Mouse (Mus musculus): ENCODE measurements around the gene Castor2. TPM values are rescaled to one million over a fixed set of nuclear protein-coding genes. Genes with fewer than 3 reads are reported as not detected.
A peak's percentile ranks its signal among the peaks of the same experiment; 100 is the strongest.

Castor2 gene
- 25.3 and 30.7 TPM in 2 replicates for polyA plus RNA-seq (2015; fragmentation: Nextera tagmentation; extraction: Ambion mirVana)

GRCm38 (mm10) chr5:134099496-134100211 lies at the start of gene Castor2:
TSS of gene Castor2 (plus strand) at chr5:134099711.
- no peaks in the 10 kb centered on the region for H3K36me3 ChIP-seq (ENCODE audit: control insufficient read depth, insufficient read depth, low read length)
- H3K27ac ChIP-seq (ENCODE audit: low read depth, low read length) = peak within 1 kb of the TSS; percentile 89
- peak within 1 kb of the TSS; percentile 91 for H3K4me2 ChIP-seq (ENCODE audit: low read length)
- H3K27me3 ChIP-seq (replicated peaks; ENCODE audit: control insufficient read depth, insufficient read depth, low read length) = no peaks in the 10 kb centered on the region
- peak within 1 kb of the TSS; percentile 89 for H3K4me3 ChIP-seq (ENCODE audit: low read length)
- no peaks in the 10 kb centered on the region for H3K9me3 ChIP-seq (ENCODE audit: control insufficient read depth, low read length)
- H3K9ac ChIP-seq (ENCODE audit: low read depth, low read length) = peak within 1 kb of the TSS; percentile 90
- peak; percentile 93 for ATAC-seq
- WGBS = under 1% methylated on average over 51 of the region's 58 CpGs
- peaks cover 20% of the 10 kb centered on the region for H3K4me1 ChIP-seq (ENCODE audit: control insufficient read depth, insufficient read depth, low read depth, low read length)

- 30% methylated on average over 10 of the region's 10 CpGs for WGBS
- H3K9me3 ChIP-seq (ENCODE audit: control insufficient read depth, low read length) = no peaks in the 10 kb centered on the region; the same call in 1 of the 2 replicates
- no peak overlapping the region for H3K4me3 ChIP-seq (ENCODE audit: low read length)
- no peak overlapping the region for H3K4me2 ChIP-seq (ENCODE audit: low read length)
- no peak for ATAC-seq
- no peaks in the 10 kb centered on the region for H3K27me3 ChIP-seq (replicated peaks; ENCODE audit: control insufficient read depth, insufficient read depth, low read length)
- H3K4me1 ChIP-seq (ENCODE audit: control insufficient read depth, insufficient read depth, low read depth, low read length) = no peaks in the 10 kb centered on the region
- H3K9ac ChIP-seq (ENCODE audit: low read depth, low read length) = no peak overlapping the region
- H3K36me3 ChIP-seq (ENCODE audit: control insufficient read depth, insufficient read depth, low read length) = no peaks in the 10 kb centered on the region
- no peak overlapping the region for H3K27ac ChIP-seq (ENCODE audit: low read depth, low read length)
Observed at GRCm38 (mm10) chr5:134050711-134051110, 48.8 kb upstream of the Castor2 start.

GRCm38 (mm10) chr5:134052614-134053013 lies 46.9 kb upstream of the Castor2 start:
- H3K4me2 ChIP-seq (ENCODE audit: low read length) = no peak overlapping the region
- 91% methylated on average over 4 of the region's 4 CpGs for WGBS
- ATAC-seq = no peak
- no peak overlapping the region for H3K4me3 ChIP-seq (ENCODE audit: low read length)
- no peak overlapping the region for H3K9ac ChIP-seq (ENCODE audit: low read depth, low read length)
- no peaks in the 10 kb centered on the region for H3K4me1 ChIP-seq (ENCODE audit: control insufficient read depth, insufficient read depth, low read depth, low read length)
- H3K27me3 ChIP-seq (replicated peaks; ENCODE audit: control insufficient read depth, insufficient read depth, low read length) = no peaks in the 10 kb centered on the region
- no peaks in the 10 kb centered on the region for H3K9me3 ChIP-seq (ENCODE audit: control insufficient read depth, low read length)
- no peaks in the 10 kb centered on the region for H3K36me3 ChIP-seq (ENCODE audit: control insufficient read depth, insufficient read depth, low read length)
- no peak overlapping the region for H3K27ac ChIP-seq (ENCODE audit: low read depth, low read length)

GRCm38 (mm10) chr5:134054496-134054895 lies 45.0 kb upstream of the Castor2 start:
- no peaks in the 10 kb centered on the region for H3K4me1 ChIP-seq (ENCODE audit: control insufficient read depth, insufficient read depth, low read depth, low read length)
- no peak overlapping the region for H3K9ac ChIP-seq (ENCODE audit: low read depth, low read length)
- H3K27me3 ChIP-seq (replicated peaks; ENCODE audit: control insufficient read depth, insufficient read depth, low read length) = no peaks in the 10 kb centered on the region
- 48% methylated on average over 4 of the region's 4 CpGs for WGBS
- H3K4me3 ChIP-seq (ENCODE audit: low read length) = no peak overlapping the region
- H3K4me2 ChIP-seq (ENCODE audit: low read length) = no peak overlapping the region
- no peaks in the 10 kb centered on the region for H3K9me3 ChIP-seq (ENCODE audit: control insufficient read depth, low read length)
- no peak overlapping the region for H3K27ac ChIP-seq (ENCODE audit: low read depth, low read length)
- no peak for ATAC-seq
- no peaks in the 10 kb centered on the region for H3K36me3 ChIP-seq (ENCODE audit: control insufficient read depth, insufficient read depth, low read length)

GRCm38 (mm10) chr5:134058793-134059352 lies 40.6 kb upstream of the Castor2 start:
- Histone ChIP-seq H3K27me3 (replicated peaks; ENCODE audit: control insufficient read depth, insufficient read depth, low read length) (no peaks in the 10 kb centered on the region), H3K9me3 (ENCODE audit: control insufficient read depth, low read length) (no peaks in the 10 kb centered on the region), H3K4me2 (ENCODE audit: low read length) (no peak overlapping the region), H3K27ac (ENCODE audit: low read depth, low read length) (no peak overlapping the region), H3K4me1 (ENCODE audit: control insufficient read depth, insufficient read depth, low read depth, low read length) (peaks cover 3% of the 10 kb centered on the region; the same call in 1 of the 2 replicates), H3K9ac (ENCODE audit: low read depth, low read length) (no peak overlapping the region), H3K4me3 (ENCODE audit: low read length) (no peak overlapping the region), H3K36me3 (ENCODE audit: control insufficient read depth, insufficient read depth, low read length) (no peaks in the 10 kb centered on the region)
- 50% methylated on average over 13 of the region's 13 CpGs for WGBS
- no peak for ATAC-seq

- ATAC-seq = peak; percentile 89
Observed at GRCm38 (mm10) chr5:134063362-134064064, 36.0 kb upstream of the Castor2 start.

GRCm38 (mm10) chr5:134066261-134066660 lies 33.2 kb upstream of the Castor2 start:
- Histone ChIP-seq H3K27ac (ENCODE audit: low read depth, low read length) (no peak overlapping the region), H3K36me3 (ENCODE audit: control insufficient read depth, insufficient read depth, low read length) (no peaks in the 10 kb centered on the region), H3K4me3 (ENCODE audit: low read length) (no peak overlapping the region), H3K9me3 (ENCODE audit: control insufficient read depth, low read length) (no peaks in the 10 kb centered on the region; the same call in 1 of the 2 replicates), H3K4me1 (ENCODE audit: control insufficient read depth, insufficient read depth, low read depth, low read length) (peaks cover 3% of the 10 kb centered on the region; the same call in 1 of the 2 replicates), H3K9ac (ENCODE audit: low read depth, low read length) (no peak overlapping the region), H3K27me3 (replicated peaks; ENCODE audit: control insufficient read depth, insufficient read depth, low read length) (peaks cover 2% of the 10 kb centered on the region; the same call in 1 of the 2 replicates), H3K4me2 (ENCODE audit: low read length) (no peak overlapping the region)
- ATAC-seq = no peak
- WGBS = 37% methylated on average over 3 of the region's 3 CpGs

More at GRCm38 (mm10) chr5:134063362-134064064, 36.0 kb upstream of the Castor2 start:
- H3K9me3 ChIP-seq (ENCODE audit: control insufficient read depth, low read length) = no peaks in the 10 kb centered on the region
- peaks cover 3% of the 10 kb centered on the region; the same call in 1 of the 2 replicates for H3K4me1 ChIP-seq (ENCODE audit: control insufficient read depth, insufficient read depth, low read depth, low read length)
- no peak overlapping the region; the same call in 1 of the 2 replicates for H3K27ac ChIP-seq (ENCODE audit: low read depth, low read length)
- no peak overlapping the region for H3K9ac ChIP-seq (ENCODE audit: low read depth, low read length)
- WGBS = 48% methylated on average over 15 of the region's 15 CpGs
- no peaks in the 10 kb centered on the region for H3K36me3 ChIP-seq (ENCODE audit: control insufficient read depth, insufficient read depth, low read length)
- no peak overlapping the region for H3K4me3 ChIP-seq (ENCODE audit: low read length)
- H3K4me2 ChIP-seq (ENCODE audit: low read length) = no peak overlapping the region
- H3K27me3 ChIP-seq (replicated peaks; ENCODE audit: control insufficient read depth, insufficient read depth, low read length) = peaks cover 2% of the 10 kb centered on the region; the same call in 1 of the 2 replicates

GRCm38 (mm10) chr5:134067924-134068323 lies 31.6 kb upstream of the Castor2 start:
- Histone ChIP-seq H3K27ac (ENCODE audit: low read depth, low read length) (no peak overlapping the region), H3K4me2 (ENCODE audit: low read length) (no peak overlapping the region), H3K4me1 (ENCODE audit: control insufficient read depth, insufficient read depth, low read depth, low read length) (peaks cover 3% of the 10 kb centered on the region; the same call in 1 of the 2 replicates), H3K9ac (ENCODE audit: low read depth, low read length) (no peak overlapping the region), H3K27me3 (replicated peaks; ENCODE audit: control insufficient read depth, insufficient read depth, low read length) (peaks cover 2% of the 10 kb centered on the region; the same call in 1 of the 2 replicates), H3K36me3 (ENCODE audit: control insufficient read depth, insufficient read depth, low read length) (no peaks in the 10 kb centered on the region), H3K9me3 (ENCODE audit: control insufficient read depth, low read length) (no peaks in the 10 kb centered on the region; the same call in 1 of the 2 replicates), H3K4me3 (ENCODE audit: low read length) (no peak overlapping the region)
- ATAC-seq = no peak
- 22% methylated on average over 1 of the region's 1 CpGs for WGBS

Measured in hindbrain, embryonic 16.5 days (tissue).